Mouse (Mus musculus) midbrain, embryonic 12.5 days (tissue): ENCODE measurements around the gene Lrwd1. TPM values are rescaled to one million over a fixed set of nuclear protein-coding genes. Genes with fewer than 3 reads are reported as not detected.
A peak's percentile ranks its signal among the peaks of the same experiment; 100 is the strongest.
"Not testable (repeated sequence)": the region's sequence is repeated elsewhere in the genome, so short reads cannot be mapped to it uniquely, and the experiment has no call there.

Experiments used
- ATAC-seq: fragments of 200-750 bp; cut with Nextera tagmentation; 2 replicates; pipeline ENCODE4 v1.8.0; 2017; ENCODE audit warnings: low read depth, moderate TSS enrichment, moderate library complexity; ENCODE audit not compliant: low FRiP score
- H3K27ac ChIP-seq: fragments of 300-500 bp; sonication (generic); replicated peaks from 2 replicates; pipeline ENCODE4 v1.5.1; 2016; ENCODE audit warnings: mild to moderate bottlenecking
- H3K27me3 ChIP-seq: fragments of 300-500 bp; sonication (generic); 2 replicates; pipeline ENCODE4 v1.6.1; 2016; ENCODE audit warnings: mild to moderate bottlenecking
- H3K36me3 ChIP-seq: fragments of 300-500 bp; sonication (generic); 2 replicates; pipeline ENCODE4 v1.6.1; 2016
- H3K4me1 ChIP-seq: fragments of 300-500 bp; sonication (generic); 2 replicates; pipeline ENCODE4 v1.6.1; 2016
- H3K4me2 ChIP-seq: fragments of 300-500 bp; sonication (generic); replicated peaks from 2 replicates; pipeline ENCODE4 v1.6.1; 2016; ENCODE audit warnings: mild to moderate bottlenecking, moderate library complexity
- H3K4me3 ChIP-seq: fragments of 300-500 bp; sonication (generic); 2 replicates; pipeline ENCODE4 v1.5.1; 2016; ENCODE audit warnings: mild to moderate bottlenecking
- H3K9ac ChIP-seq: fragments of 300-500 bp; sonication (generic); replicated peaks from 2 replicates; pipeline ENCODE4 v1.6.1; 2016; ENCODE audit warnings: mild to moderate bottlenecking, moderate library complexity
- H3K9me3 ChIP-seq: fragments of 300-500 bp; sonication (generic); 2 replicates; pipeline ENCODE4 v1.6.1; 2016; ENCODE audit warnings: mild to moderate bottlenecking
- WGBS: fragments of 180-500 bp; shearing (Covaris S2); methylation state at CpG from one replicate; pipeline ENCODE4 v1.1.7; 2016; 5-methylcytosine and 5-hydroxymethylcytosine counted together
- polyA plus RNA-seq: library from polyadenylated mRNA; unstranded; fragments of >200 nt; fragmentation: Nextera tagmentation; extraction: Ambion mirVana; gene quantifications from 2 replicates; pipeline ENCODE4 v1.2.1, GENCODE M21; 2016

Lrwd1 gene
- polyA plus RNA-seq, 1 experiment from 2014 or later, result 41.4 TPM

DNA sequence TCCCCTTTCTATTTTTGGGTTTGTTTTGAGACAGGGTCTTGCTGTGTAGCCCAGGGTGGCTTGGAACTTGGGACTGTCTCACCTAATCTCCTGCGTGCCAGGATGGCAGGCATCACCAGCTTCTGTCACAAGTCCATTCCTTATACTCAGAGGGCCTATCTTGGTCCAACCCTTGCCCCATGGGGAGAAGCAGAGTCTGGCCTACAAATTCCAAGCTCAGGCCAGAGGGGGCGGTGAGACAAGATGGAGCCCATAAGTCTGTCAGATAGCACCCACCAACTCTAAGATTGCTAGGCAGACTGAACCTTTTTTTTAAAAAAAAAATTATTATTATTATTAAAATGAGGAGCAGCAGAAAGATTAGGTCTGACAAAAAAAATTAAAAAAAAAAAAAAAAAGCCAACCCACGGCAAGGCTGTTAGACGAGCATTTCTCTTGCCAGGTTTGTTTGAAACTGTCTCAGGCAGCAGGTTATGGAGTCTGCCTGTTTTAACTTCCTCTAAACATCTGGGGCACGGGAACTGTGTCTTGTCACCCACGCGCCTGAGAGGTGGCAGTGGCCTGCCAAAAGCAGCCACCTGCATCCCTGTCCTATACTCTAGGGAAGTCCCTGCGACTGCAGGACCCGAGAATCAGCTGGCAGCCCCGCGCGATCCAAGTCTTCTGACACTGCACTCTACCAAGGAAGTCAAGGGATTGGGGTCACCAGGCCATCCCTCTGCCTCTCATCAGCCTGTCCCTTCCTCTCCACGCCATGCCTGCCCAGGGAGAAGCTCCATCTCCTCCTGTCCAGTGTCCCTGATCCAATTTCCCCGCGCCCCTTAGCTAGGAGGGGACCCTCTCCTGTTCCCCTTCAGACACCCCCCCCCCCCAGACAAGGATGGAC lies 34.0 kb upstream of the Lrwd1 start:
- Histone ChIP-seq H3K36me3 (peaks cover 8% of the 10 kb centered on the region; the same call in 1 of the 2 replicates), H3K4me2 (peak overlapping the region; percentile 88), H3K4me1 (peaks cover 16% of the 10 kb centered on the region), H3K9ac (peak overlapping the region; percentile 81), H3K27me3 (peaks cover 13% of the 10 kb centered on the region), H3K4me3 (peak overlapping the region; percentile 61), H3K9me3 (no peaks in the 10 kb centered on the region), H3K27ac (peak overlapping the region; percentile 69)
- peak; percentile 52; the same call in 1 of the 2 replicates for ATAC-seq
- 12% methylated on average over 15 of the region's 15 CpGs for WGBS

DNA sequence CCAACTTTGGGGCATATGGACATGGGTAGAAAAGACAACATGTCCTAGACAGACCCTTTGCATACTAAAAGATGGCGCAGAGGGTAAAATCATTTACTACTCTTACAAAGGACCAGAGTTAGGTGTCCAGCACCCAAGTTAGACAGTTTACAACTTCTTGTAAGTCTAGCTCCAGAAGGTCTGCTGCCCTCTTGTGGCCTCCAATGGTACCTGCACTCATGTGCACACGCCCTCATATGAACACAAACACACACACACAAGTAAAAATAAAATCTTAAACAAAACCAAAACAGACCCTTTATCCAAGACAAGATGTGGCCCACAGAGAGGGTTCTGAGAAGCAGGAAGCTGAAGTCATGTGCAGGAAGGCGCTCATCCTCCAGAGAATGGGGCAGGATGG lies 32.2 kb upstream of the Lrwd1 start:
- H3K4me3 ChIP-seq, result no peak overlapping the region
- no peak overlapping the region for H3K27ac ChIP-seq
- WGBS, result 91% methylated on average over 3 of the region's 3 CpGs
- no peak for ATAC-seq
- no peaks in the 10 kb centered on the region for H3K9me3 ChIP-seq
- H3K36me3 ChIP-seq, result peaks cover 8% of the 10 kb centered on the region; the same call in 1 of the 2 replicates
- H3K27me3 ChIP-seq, result peaks cover 13% of the 10 kb centered on the region
- no peak overlapping the region for H3K4me2 ChIP-seq
- H3K4me1 ChIP-seq, result peaks cover 16% of the 10 kb centered on the region
- H3K9ac ChIP-seq, result no peak overlapping the region

GRCm38 (mm10) chr5:136167296-136167695 lies 31.4 kb upstream of the Lrwd1 start:
- 94% methylated on average over 4 of the region's 4 CpGs for WGBS
- ATAC-seq, result no peak
- Histone ChIP-seq H3K4me1 (peaks cover 16% of the 10 kb centered on the region), H3K36me3 (peaks cover 8% of the 10 kb centered on the region; the same call in 1 of the 2 replicates), H3K27me3 (peaks cover 8% of the 10 kb centered on the region), H3K9me3 (no peaks in the 10 kb centered on the region), H3K4me3 (no peak overlapping the region), H3K4me2 (no peak overlapping the region), H3K27ac (no peak overlapping the region), H3K9ac (no peak overlapping the region)

GRCm38 (mm10) chr5:136165246-136165645 lies 29.4 kb upstream of the Lrwd1 start:
- ATAC-seq, result no peak
- 86% methylated on average over 8 of the region's 8 CpGs for WGBS
- H3K27ac ChIP-seq, result peak overlapping the region; percentile 30; the same call in 1 of the 2 replicates
- no peak overlapping the region for H3K4me2 ChIP-seq
- no peak overlapping the region for H3K9ac ChIP-seq
- peaks cover 12% of the 10 kb centered on the region; the same call in 1 of the 2 replicates for H3K36me3 ChIP-seq
- H3K4me3 ChIP-seq, result no peak overlapping the region
- H3K9me3 ChIP-seq, result no peaks in the 10 kb centered on the region
- H3K4me1 ChIP-seq, result peaks cover 7% of the 10 kb centered on the region; the same call in 1 of the 2 replicates
- no peaks in the 10 kb centered on the region for H3K27me3 ChIP-seq

DNA sequence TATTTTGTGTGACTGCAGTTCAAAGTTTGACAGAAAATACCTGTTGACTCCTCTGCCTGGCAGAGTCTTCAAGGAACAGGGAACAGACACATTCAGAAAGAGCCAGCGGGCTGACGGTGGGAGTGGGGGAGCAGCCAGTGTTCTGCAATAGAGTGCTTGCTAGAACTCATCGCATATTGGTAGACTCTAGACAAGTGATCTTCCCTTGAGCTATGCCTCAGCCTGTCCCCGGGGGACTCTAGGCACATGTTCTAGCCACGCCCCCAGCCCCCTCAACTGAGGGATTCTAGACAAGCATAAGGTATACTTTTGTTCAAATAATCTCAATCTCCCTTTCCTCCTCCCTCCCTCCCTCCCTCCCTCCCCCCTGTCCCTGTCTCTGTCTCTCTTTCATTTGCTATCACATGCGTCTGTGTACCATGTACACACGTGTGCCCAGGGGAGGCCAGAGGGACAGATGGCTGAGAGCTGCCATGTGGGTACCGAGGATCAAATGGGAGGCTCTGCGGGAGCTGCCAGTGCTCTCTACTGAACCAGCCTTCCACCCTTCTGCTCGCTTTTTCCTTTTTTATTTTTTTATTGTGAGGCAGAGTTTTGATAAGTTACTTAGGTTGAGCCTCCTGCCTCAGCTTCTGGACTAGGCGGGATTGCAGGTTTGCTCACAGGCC lies 28.1 kb upstream of the Lrwd1 start:
- Histone ChIP-seq H3K9me3 (no peaks in the 10 kb centered on the region), H3K36me3 (peaks cover 12% of the 10 kb centered on the region; the same call in 1 of the 2 replicates), H3K27me3 (no peaks in the 10 kb centered on the region), H3K9ac (no peak overlapping the region), H3K4me3 (no peak overlapping the region), H3K4me2 (no peak overlapping the region), H3K4me1 (no peaks in the 10 kb centered on the region), H3K27ac (peak overlapping the region; percentile 36; the same call in 1 of the 2 replicates)
- 75% methylated on average over 11 of the region's 11 CpGs for WGBS
- ATAC-seq, result peak; percentile 27; the same call in 1 of the 2 replicates

DNA sequence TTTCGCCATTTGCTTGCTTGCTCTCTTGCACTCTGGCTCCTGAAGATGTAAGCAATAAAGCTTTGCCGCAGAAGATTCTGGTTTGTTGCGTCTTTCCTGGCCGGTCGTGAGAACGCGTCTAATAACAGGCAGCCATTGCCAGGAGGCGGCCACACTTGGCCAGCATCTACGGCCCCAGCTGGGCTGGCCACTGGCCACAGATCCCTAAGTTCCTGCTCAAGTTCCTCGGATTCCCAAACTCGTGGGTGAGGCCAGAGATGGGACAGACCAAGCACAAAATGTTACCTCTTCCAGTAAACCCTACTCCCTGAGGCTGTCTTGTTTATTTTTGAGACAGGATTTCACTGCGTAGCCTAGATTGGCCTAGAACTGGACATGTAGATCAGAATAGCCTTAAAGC lies 24.2 kb upstream of the Lrwd1 start:
- not testable (repeated sequence) for H3K4me2 ChIP-seq, H3K9me3 ChIP-seq, H3K4me3 ChIP-seq, ATAC-seq, H3K27me3 ChIP-seq, H3K36me3 ChIP-seq, H3K4me1 ChIP-seq, H3K9ac ChIP-seq, H3K27ac ChIP-seq
- 93% methylated on average over 11 of the region's 12 CpGs for WGBS

- Histone ChIP-seq H3K4me3 (no peak overlapping the region), H3K36me3 (no peaks in the 10 kb centered on the region), H3K9ac (no peak overlapping the region), H3K4me1 (no peaks in the 10 kb centered on the region), H3K27me3 (no peaks in the 10 kb centered on the region), H3K4me2 (no peak overlapping the region), H3K9me3 (no peaks in the 10 kb centered on the region), H3K27ac (no peak overlapping the region)
- no peak for ATAC-seq
- 86% methylated on average over 5 of the region's 5 CpGs for WGBS
Measured at GRCm38 (mm10) chr5:136155399-136155798, 19.5 kb upstream of the Lrwd1 start.

GRCm38 (mm10) chr5:136152365-136152764 lies 16.5 kb upstream of the Lrwd1 start:
- no peaks in the 10 kb centered on the region for H3K4me1 ChIP-seq
- 82% methylated on average over 8 of the region's 8 CpGs for WGBS
- H3K4me3 ChIP-seq, result no peak overlapping the region
- H3K27me3 ChIP-seq, result no peaks in the 10 kb centered on the region
- no peak overlapping the region for H3K9ac ChIP-seq
- ATAC-seq, result no peak
- no peaks in the 10 kb centered on the region for H3K9me3 ChIP-seq
- no peak overlapping the region for H3K4me2 ChIP-seq
- H3K27ac ChIP-seq, result no peak overlapping the region
- no peaks in the 10 kb centered on the region for H3K36me3 ChIP-seq

DNA sequence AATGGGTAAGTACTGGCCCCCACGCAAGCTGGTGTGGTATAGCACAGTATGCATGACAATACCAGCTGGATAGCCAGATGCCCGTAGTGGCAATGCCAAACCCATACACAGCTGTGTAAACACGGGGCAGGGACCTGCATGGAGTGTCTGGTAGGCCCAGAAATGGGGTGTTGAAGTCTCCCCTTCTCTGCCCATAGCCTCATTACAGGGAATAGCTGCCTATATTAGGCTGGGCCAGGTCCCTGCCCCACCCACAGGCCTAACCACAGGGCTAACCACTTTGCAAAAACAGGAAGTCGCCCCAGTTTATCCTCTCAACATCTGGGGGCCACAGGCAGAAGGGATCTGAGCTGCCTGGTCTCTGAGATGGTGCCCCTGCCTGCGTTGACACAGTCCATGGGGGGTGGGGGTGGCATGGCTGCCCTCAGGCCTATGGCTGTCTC lies 13.3 kb upstream of the Lrwd1 start:
- not testable (repeated sequence) for H3K4me3 ChIP-seq, H3K27me3 ChIP-seq, H3K4me2 ChIP-seq, H3K36me3 ChIP-seq, H3K9ac ChIP-seq, ATAC-seq, H3K9me3 ChIP-seq, H3K27ac ChIP-seq, H3K4me1 ChIP-seq
- 82% methylated on average over 5 of the region's 5 CpGs for WGBS

- Histone ChIP-seq H3K36me3 (no peaks in the 10 kb centered on the region), H3K9me3 (no peaks in the 10 kb centered on the region), H3K4me3 (no peak overlapping the region), H3K4me2 (no peak overlapping the region), H3K9ac (no peak overlapping the region), H3K27me3 (no peaks in the 10 kb centered on the region), H3K4me1 (no peaks in the 10 kb centered on the region), H3K27ac (no peak overlapping the region)
- 71% methylated on average over 8 of the region's 8 CpGs for WGBS
- no peak for ATAC-seq
Measured at GRCm38 (mm10) chr5:136147704-136148103, 11.8 kb upstream of the Lrwd1 start.

GRCm38 (mm10) chr5:136146936-136147335 lies 11.1 kb upstream of the Lrwd1 start:
- no peak for ATAC-seq
- Histone ChIP-seq H3K27ac (no peak overlapping the region), H3K9ac (no peak overlapping the region)

More at GRCm38 (mm10) chr5:136146936-136147335, 11.1 kb upstream of the Lrwd1 start:
- H3K36me3 ChIP-seq, result 0 out of 2 replicates have a peak, but pooled peaks cover 7% of the 10 kb centered on the region
- no peaks in the 10 kb centered on the region for H3K9me3 ChIP-seq
- H3K4me1 ChIP-seq, result no peaks in the 10 kb centered on the region
- H3K27me3 ChIP-seq, result no peaks in the 10 kb centered on the region
- H3K4me3 ChIP-seq, result no peak overlapping the region
- no peak overlapping the region for H3K4me2 ChIP-seq
- 100% methylated on average over 1 of the region's 1 CpGs for WGBS
